Mouse (Mus musculus) kidney, adult 18-20 months (tissue): ENCODE measurements around the gene Ccna2.

Experiments
- DNase-seq: peaks from one replicate; pipeline ENCODE4 v3.0.0; 2021

Ccna2 gene

GRCm38 (mm10) chr3:36532738-36533137 lies 39.2 kb downstream of the Ccna2 start:
- DNase-seq = no peak

- no peak for DNase-seq
These were observed 39.9 kb downstream of the Ccna2 start for GRCm38 (mm10) chr3:36531979-36532542.

GRCm38 (mm10) chr3:36531242-36531641 lies 40.7 kb downstream of the Ccna2 start:
- DNase-seq = no peak

GRCm38 (mm10) chr3:36530781-36531180 lies 41.2 kb downstream of the Ccna2 start:
- DNase-seq = no peak

GRCm38 (mm10) chr3:36530345-36530744 lies 41.6 kb downstream of the Ccna2 start:
- no peak for DNase-seq

- no peak for DNase-seq
These were observed 47.5 kb downstream of the Ccna2 start for GRCm38 (mm10) chr3:36524466-36524865.

GRCm38 (mm10) chr3:36522137-36522536 lies 49.8 kb downstream of the Ccna2 start:
- no peak for DNase-seq

GRCm38 (mm10) chr3:36521073-36522060 lies 50.6 kb downstream of the Ccna2 start, which contains the start of gene Gm11549:
Gene Gm11549, minus strand, starts transcription at chr3:36521813.
- DNase-seq = no peak

GRCm38 (mm10) chr3:36516196-36516595 lies 55.8 kb downstream of the Ccna2 start:
- DNase-seq = no peak
